Mouse (Mus musculus): ENCODE data around the gene Ankrd44. TPM values are rescaled to one million over a fixed set of nuclear protein-coding genes. Genes with fewer than 3 reads are reported as not detected.

Ankrd44 gene
- polyA plus RNA-seq, 1 experiment from 2014 or later: 7.6 TPM

DNA sequence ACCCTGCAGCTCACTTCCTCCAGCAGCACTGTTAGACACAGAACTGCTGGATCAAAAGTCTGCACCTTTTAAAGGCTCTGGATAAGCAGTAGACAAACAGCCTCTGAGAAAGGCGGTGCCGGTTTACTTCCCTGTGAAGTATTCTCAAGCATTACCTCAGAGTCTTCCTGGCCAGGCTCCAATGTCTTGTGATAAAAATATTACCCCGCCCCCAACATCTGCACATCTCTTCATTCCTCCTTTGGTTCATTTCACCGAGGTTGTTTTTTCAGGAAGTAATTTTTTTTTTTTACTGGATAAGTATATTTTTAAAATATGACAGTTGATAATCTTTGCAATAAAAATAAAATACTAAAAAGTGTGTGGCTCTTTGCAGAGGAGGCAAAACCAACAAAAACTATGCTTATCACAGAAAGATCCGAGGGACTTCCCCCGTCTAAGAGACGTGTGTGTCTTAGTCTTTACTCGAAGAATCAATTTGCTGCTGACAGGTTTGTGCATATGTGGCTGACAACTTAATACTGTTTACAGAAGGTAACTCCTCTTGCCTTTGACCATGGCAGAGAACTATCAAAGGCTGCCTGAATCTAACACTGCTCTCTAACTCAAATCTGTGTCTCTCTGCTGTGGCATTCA lies 178.3 kb downstream of the Ankrd44 start:
- H3K9ac ChIP-seq (ENCODE audit: low read depth, low read length): no peak overlapping the region
- 18% methylated on average over 8 of the region's 8 CpGs for WGBS

DNA sequence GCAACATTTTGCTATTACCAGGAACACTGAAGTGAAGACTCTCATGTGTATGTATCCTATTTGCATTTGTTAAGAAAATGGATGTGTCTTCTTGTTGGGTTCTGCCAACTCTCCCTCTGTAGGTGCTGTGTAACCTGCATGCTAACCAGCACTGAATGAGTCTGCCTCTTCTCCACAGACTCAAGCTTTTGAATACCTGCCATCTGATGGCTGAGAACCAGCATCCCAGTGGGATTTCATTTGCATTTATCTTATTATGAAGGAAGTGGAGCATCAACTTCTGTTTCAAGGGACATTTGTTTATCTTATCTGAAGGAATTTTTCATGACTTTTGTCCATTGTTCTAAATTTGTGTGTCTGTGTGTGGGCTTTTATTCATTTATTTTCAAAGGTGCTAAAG lies 180.5 kb downstream of the Ankrd44 start:
- Histone ChIP-seq H3K27ac (ENCODE audit: low read length) (no peak overlapping the region), H3K9me3 (ENCODE audit: control insufficient read depth, low read length) (no peaks in the 10 kb centered on the region), H3K4me1 (ENCODE audit: control insufficient read depth, insufficient read depth, low read length) (peaks cover 8% of the 10 kb centered on the region; the same call in 1 of the 2 replicates), H3K9ac (ENCODE audit: low read depth, low read length) (no peak overlapping the region), H3K36me3 (ENCODE audit: control insufficient read depth, insufficient read depth, low read length) (no peaks in the 10 kb centered on the region), H3K27me3 (replicated peaks; ENCODE audit: control insufficient read depth, insufficient read depth, low read length) (no peaks in the 10 kb centered on the region), H3K4me2 (ENCODE audit: low read depth, low read length) (no peak overlapping the region), H3K4me3 (ENCODE audit: low read length) (no peak overlapping the region)
- ATAC-seq: no peak

More for the DNA sequence above, 178.3 kb downstream of the Ankrd44 start:
- ATAC-seq: peak; percentile 92
- Histone ChIP-seq H3K4me2 (ENCODE audit: low read depth, low read length) (0 out of 2 replicates have a peak overlapping the region, but pooled peaks have one; percentile 11), H3K4me3 (ENCODE audit: low read length) (no peak overlapping the region), H3K36me3 (ENCODE audit: control insufficient read depth, insufficient read depth, low read length) (no peaks in the 10 kb centered on the region), H3K27me3 (replicated peaks; ENCODE audit: control insufficient read depth, insufficient read depth, low read length) (no peaks in the 10 kb centered on the region), H3K4me1 (ENCODE audit: control insufficient read depth, insufficient read depth, low read length) (peaks cover 10% of the 10 kb centered on the region; the same call in 1 of the 2 replicates), H3K27ac (ENCODE audit: low read length) (no peak overlapping the region), H3K9me3 (ENCODE audit: control insufficient read depth, low read length) (no peaks in the 10 kb centered on the region)

DNA sequence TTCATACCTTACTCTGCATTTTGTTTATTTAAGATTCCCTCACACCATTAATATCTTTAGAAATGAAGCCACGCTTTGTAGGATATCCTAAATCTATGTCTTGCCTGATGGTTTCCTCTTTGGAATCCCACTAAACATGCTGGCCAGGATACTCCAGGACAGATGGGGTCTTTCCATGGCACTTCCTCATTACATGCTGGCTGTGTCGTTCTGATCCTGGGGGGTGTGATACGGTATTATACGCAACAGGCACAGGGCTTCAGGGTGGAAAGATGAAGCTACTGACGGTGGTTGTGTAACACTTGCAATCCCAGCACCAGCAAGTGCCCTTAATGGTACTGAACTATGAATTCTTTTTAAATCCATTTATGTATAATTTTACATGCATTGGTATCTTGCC lies 182.0 kb downstream of the Ankrd44 start:
- H3K9ac ChIP-seq (ENCODE audit: low read depth, low read length): no peak overlapping the region
- no peaks in the 10 kb centered on the region for H3K36me3 ChIP-seq (ENCODE audit: control insufficient read depth, insufficient read depth, low read length)
- no peak overlapping the region for H3K4me3 ChIP-seq (ENCODE audit: low read length)
- H3K9me3 ChIP-seq (ENCODE audit: control insufficient read depth, low read length): no peaks in the 10 kb centered on the region
- 75% methylated on average over 5 of the region's 5 CpGs for WGBS
- H3K4me2 ChIP-seq (ENCODE audit: low read depth, low read length): no peak overlapping the region
- H3K27ac ChIP-seq (ENCODE audit: low read length): no peak overlapping the region
- ATAC-seq: no peak
- no peaks in the 10 kb centered on the region for H3K27me3 ChIP-seq (replicated peaks; ENCODE audit: control insufficient read depth, insufficient read depth, low read length)
- peaks cover 6% of the 10 kb centered on the region; the same call in 1 of the 2 replicates for H3K4me1 ChIP-seq (ENCODE audit: control insufficient read depth, insufficient read depth, low read length)

DNA sequence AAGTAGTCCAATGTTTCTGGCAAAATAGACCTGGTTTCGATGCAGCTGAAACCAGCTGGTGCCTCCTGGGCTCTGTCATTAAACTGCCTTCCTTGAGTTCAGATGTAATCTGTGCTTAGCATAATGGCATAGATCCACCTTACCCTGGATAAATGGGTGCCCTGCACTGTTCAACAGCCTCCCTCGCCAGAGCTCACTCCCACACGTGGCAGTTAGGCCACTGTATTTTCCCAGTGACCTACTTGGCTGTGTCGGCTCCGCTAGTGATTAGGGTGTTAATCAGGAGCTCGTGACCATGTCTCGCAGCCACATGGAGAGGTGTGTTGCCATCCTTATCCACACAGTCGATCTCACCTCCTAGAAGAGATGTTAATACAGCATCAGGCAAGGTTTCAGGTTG lies 183.1 kb downstream of the Ankrd44 start:
- Histone ChIP-seq H3K27me3 (replicated peaks; ENCODE audit: control insufficient read depth, insufficient read depth, low read length) (no peaks in the 10 kb centered on the region), H3K4me3 (ENCODE audit: low read length) (no peak overlapping the region), H3K27ac (ENCODE audit: low read length) (no peak overlapping the region), H3K4me2 (ENCODE audit: low read depth, low read length) (no peak overlapping the region), H3K9me3 (ENCODE audit: control insufficient read depth, low read length) (no peaks in the 10 kb centered on the region), H3K36me3 (ENCODE audit: control insufficient read depth, insufficient read depth, low read length) (no peaks in the 10 kb centered on the region), H3K4me1 (ENCODE audit: control insufficient read depth, insufficient read depth, low read length) (peaks cover 6% of the 10 kb centered on the region; the same call in 1 of the 2 replicates), H3K9ac (ENCODE audit: low read depth, low read length) (no peak overlapping the region)
- 85% methylated on average over 8 of the region's 8 CpGs for WGBS
- ATAC-seq: no peak

DNA sequence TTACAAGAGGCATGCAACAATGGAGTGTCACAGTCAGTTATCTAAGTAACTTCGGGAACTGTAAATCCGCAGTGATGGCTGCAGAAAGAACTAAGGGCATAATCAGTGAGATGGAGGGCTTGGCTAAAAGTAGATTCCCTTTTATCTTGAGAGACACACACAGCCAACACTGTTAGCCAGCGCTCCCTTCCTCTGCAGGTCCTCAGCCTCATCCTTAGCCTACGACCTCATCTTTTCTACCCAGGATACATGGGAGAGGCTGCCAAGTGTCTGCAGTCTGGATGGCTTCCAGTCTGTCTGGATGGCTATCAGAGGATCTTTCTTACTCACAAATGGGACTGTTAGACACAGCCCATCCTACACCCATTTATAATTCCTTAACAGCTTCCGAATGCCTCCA lies 185.3 kb downstream of the Ankrd44 start:
- H3K4me3 ChIP-seq (ENCODE audit: low read length): no peak overlapping the region
- H3K4me2 ChIP-seq (ENCODE audit: low read depth, low read length): no peak overlapping the region
- no peak overlapping the region for H3K27ac ChIP-seq (ENCODE audit: low read length)
- ATAC-seq: no peak
- H3K36me3 ChIP-seq (ENCODE audit: control insufficient read depth, insufficient read depth, low read length): no peaks in the 10 kb centered on the region
- no peak overlapping the region for H3K9ac ChIP-seq (ENCODE audit: low read depth, low read length)
- H3K4me1 ChIP-seq (ENCODE audit: control insufficient read depth, insufficient read depth, low read length): no peaks in the 10 kb centered on the region
- no peaks in the 10 kb centered on the region for H3K27me3 ChIP-seq (replicated peaks; ENCODE audit: control insufficient read depth, insufficient read depth, low read length)
- 70% methylated on average over 5 of the region's 5 CpGs for WGBS
- no peaks in the 10 kb centered on the region for H3K9me3 ChIP-seq (ENCODE audit: control insufficient read depth, low read length)

DNA sequence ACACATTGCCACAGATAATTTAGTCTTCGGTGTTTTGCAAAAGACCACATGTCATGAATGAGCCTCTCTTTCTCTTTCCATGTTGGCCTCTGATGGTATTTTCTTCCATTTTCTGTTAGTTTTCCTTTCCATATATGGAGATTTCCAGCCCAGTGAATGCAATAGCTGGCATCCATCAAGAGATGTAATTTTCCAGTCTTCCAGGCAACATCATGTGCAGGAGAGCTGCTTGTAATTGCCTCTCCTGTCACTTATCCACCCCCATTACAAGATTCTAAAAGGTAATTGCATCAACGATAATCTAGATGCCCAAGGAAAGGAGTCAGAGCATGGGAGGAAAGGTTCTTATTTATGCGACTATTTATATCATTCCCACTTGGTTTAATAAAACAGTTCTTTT lies 188.7 kb downstream of the Ankrd44 start:
- Histone ChIP-seq H3K4me1 (ENCODE audit: control insufficient read depth, insufficient read depth, low read length) (no peaks in the 10 kb centered on the region), H3K36me3 (ENCODE audit: control insufficient read depth, insufficient read depth, low read length) (no peaks in the 10 kb centered on the region), H3K9ac (ENCODE audit: low read depth, low read length) (no peak overlapping the region), H3K4me3 (ENCODE audit: low read length) (no peak overlapping the region), H3K9me3 (ENCODE audit: control insufficient read depth, low read length) (no peaks in the 10 kb centered on the region), H3K4me2 (ENCODE audit: low read depth, low read length) (no peak overlapping the region), H3K27me3 (replicated peaks; ENCODE audit: control insufficient read depth, insufficient read depth, low read length) (no peaks in the 10 kb centered on the region), H3K27ac (ENCODE audit: low read length) (no peak overlapping the region)
- no peak for ATAC-seq
- WGBS: 83% methylated on average over 3 of the region's 3 CpGs

DNA sequence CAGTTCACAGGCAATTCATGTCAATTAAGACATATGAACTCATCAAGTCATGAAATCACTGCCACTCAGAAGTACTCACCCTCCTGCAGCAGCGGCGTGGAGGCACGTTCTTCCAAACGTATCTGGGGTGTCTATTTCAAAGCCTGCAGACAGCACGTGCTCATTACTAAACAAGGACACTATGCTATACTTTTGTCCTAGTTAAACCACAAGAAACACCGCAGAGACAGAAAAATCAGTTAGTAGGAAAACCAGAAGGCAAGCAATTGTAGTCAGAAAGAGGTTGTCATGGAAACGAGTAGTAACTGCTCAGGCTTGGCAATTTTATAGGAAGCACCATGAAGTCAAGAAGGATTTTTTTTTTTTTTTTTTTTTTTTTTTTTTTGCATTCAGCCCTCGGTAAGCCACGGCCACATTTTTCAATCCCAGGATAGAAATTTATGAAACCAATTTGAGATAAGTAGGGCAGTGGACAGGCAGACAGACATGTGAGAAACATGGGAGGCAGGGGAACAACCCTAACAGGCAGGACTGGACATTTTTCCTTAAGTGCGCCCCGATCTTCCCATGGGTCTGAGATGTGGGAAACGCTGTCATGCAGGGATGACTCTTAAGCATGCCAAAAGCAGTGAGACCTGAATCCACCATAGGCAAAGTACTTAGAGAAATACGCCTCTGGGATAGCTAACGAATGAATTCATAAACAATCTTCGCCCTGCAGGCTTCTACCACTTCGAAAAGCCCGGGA lies 191.1 kb downstream of the Ankrd44 start:
- no peaks in the 10 kb centered on the region for H3K4me1 ChIP-seq (ENCODE audit: control insufficient read depth, insufficient read depth, low read length)
- H3K9ac ChIP-seq (ENCODE audit: low read depth, low read length): no peak overlapping the region
- no peak for ATAC-seq
- H3K36me3 ChIP-seq (ENCODE audit: control insufficient read depth, insufficient read depth, low read length): no peaks in the 10 kb centered on the region
- WGBS: 77% methylated on average over 17 of the region's 17 CpGs
- no peaks in the 10 kb centered on the region for H3K27me3 ChIP-seq (replicated peaks; ENCODE audit: control insufficient read depth, insufficient read depth, low read length)
- no peak overlapping the region for H3K4me2 ChIP-seq (ENCODE audit: low read depth, low read length)
- no peaks in the 10 kb centered on the region for H3K9me3 ChIP-seq (ENCODE audit: control insufficient read depth, low read length)
- H3K4me3 ChIP-seq (ENCODE audit: low read length): no peak overlapping the region
- no peak overlapping the region for H3K27ac ChIP-seq (ENCODE audit: low read length)

DNA sequence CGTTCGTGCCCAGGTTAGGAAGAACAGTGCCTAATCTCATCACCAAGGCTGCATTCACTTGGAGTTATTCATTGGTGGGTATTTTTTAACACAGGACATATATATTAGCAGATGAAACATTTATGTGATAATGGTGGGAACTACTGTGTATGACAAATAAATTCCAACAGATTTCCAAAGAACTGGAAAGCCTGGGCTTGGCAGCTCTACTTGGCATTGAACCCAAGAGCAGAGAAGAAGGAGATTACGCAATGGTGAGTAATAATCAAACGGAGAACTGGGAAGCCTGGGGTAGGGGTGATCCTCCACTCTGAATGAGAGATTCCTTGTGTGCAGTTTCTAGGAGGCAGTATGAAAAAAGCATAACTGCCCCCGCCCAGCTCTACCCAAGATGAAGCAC lies 196.9 kb downstream of the Ankrd44 start:
- Histone ChIP-seq H3K27me3 (replicated peaks; ENCODE audit: control insufficient read depth, insufficient read depth, low read length) (no peaks in the 10 kb centered on the region), H3K9me3 (ENCODE audit: control insufficient read depth, low read length) (no peaks in the 10 kb centered on the region), H3K4me2 (ENCODE audit: low read depth, low read length) (no peak overlapping the region), H3K4me3 (ENCODE audit: low read length) (no peak overlapping the region), H3K36me3 (ENCODE audit: control insufficient read depth, insufficient read depth, low read length) (no peaks in the 10 kb centered on the region), H3K27ac (ENCODE audit: low read length) (no peak overlapping the region), H3K9ac (ENCODE audit: low read depth, low read length) (no peak overlapping the region), H3K4me1 (ENCODE audit: control insufficient read depth, insufficient read depth, low read length) (no peaks in the 10 kb centered on the region)
- no peak for ATAC-seq
- WGBS: 84% methylated on average over 5 of the region's 5 CpGs

DNA sequence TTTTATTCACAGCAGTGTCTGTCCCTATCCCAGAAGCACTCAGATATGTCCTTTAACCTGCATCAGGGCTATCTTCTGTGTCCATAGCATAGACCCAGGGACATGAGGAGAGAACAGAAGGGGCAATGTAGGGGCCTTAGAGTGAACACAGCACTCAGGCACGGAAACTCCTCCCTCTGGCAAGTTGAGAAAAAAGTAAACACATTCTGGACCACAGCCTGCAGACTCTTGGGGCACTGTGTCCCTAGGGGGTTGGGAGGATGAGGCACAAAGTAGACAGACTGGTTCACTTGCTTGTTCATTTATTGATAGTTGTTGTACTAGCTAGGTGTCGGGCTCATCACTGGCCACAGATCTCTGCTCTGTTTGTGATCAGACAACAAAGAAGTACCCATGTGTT lies 199.6 kb downstream of the Ankrd44 start:
- Histone ChIP-seq H3K4me3 (ENCODE audit: low read length) (no peak overlapping the region), H3K36me3 (ENCODE audit: control insufficient read depth, insufficient read depth, low read length) (no peaks in the 10 kb centered on the region), H3K9ac (ENCODE audit: low read depth, low read length) (no peak overlapping the region), H3K4me2 (ENCODE audit: low read depth, low read length) (no peak overlapping the region), H3K9me3 (ENCODE audit: control insufficient read depth, low read length) (no peaks in the 10 kb centered on the region), H3K27ac (ENCODE audit: low read length) (no peak overlapping the region), H3K27me3 (replicated peaks; ENCODE audit: control insufficient read depth, insufficient read depth, low read length) (no peaks in the 10 kb centered on the region), H3K4me1 (ENCODE audit: control insufficient read depth, insufficient read depth, low read length) (no peaks in the 10 kb centered on the region)
- ATAC-seq: no peak
- 59% methylated on average over 2 of the region's 2 CpGs for WGBS
